Mouse (Mus musculus) olfactory bulb, adult 2 months (tissue): ENCODE results near the gene Klk10.

Experiments
- CTCF ChIP-seq: fragments of 200-500 bp; IDR thresholded peaks from 2 replicates; pipeline ENCODE4 v1.5.1; 2012; ENCODE audit warnings: low read depth, mild to moderate bottlenecking, low read length, moderate library complexity; ENCODE audit not compliant: insufficient read depth
- POLR2A ChIP-seq: fragments of 200-500 bp; IDR thresholded peaks from 2 replicates; pipeline ENCODE4 v1.6.1; 2012; ENCODE audit warnings: mild to moderate bottlenecking, low read depth, low read length, moderate library complexity; ENCODE audit not compliant: insufficient read depth

DNA sequence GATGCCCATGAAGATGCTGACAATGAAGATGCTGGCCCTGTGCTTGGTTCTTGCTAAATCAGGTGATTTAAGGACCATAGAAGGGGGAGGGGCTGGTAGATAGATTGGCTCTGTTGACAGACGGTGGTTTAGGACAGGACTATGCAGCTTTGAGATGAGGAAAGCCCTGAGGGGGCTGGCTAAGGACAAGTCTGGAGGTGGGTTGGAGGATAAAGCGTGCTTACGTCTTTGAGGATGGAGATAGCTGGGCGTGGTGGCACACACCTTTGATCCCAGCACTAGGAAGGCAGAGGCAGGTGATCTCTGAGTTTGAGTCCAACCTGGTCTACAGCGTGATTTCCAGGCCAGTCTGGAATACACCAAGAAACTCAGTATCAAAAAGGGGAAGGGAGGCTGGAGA, 45.2 kb downstream of the Klk10 start:
- TF ChIP-seq POLR2A (no peak), CTCF (no peak)
